Mouse (Mus musculus) hindbrain, embryonic 12.5 days (tissue): ENCODE results near the gene Csmd2. TPM values are rescaled to one million over a fixed set of nuclear protein-coding genes. Genes with fewer than 3 reads are reported as not detected.

ENCODE experiments used
- ATAC-seq: fragments of 200-750 bp; cut with Nextera tagmentation; 2 replicates; pipeline ENCODE4 v1.8.0; 2017; ENCODE audit warnings: moderate TSS enrichment; ENCODE audit not compliant: low FRiP score
- H3K27ac ChIP-seq: fragments of 300-500 bp; sonication (generic); 2 replicates; pipeline ENCODE4 v1.5.1; 2016; ENCODE audit warnings: mild to moderate bottlenecking
- H3K27me3 ChIP-seq: fragments of 300-500 bp; sonication (generic); 2 replicates; pipeline ENCODE4 v1.6.1; 2016; ENCODE audit warnings: mild to moderate bottlenecking
- H3K36me3 ChIP-seq: fragments of 300-500 bp; sonication (generic); 2 replicates; pipeline ENCODE4 v1.6.1; 2016; ENCODE audit warnings: mild to moderate bottlenecking
- H3K4me1 ChIP-seq: fragments of 300-500 bp; sonication (generic); 2 replicates; pipeline ENCODE4 v1.6.1; 2016
- H3K4me2 ChIP-seq: fragments of 300-500 bp; sonication (generic); replicated peaks from 2 replicates; pipeline ENCODE4 v1.6.1; 2016; ENCODE audit warnings: mild to moderate bottlenecking
- H3K4me3 ChIP-seq: fragments of 300-500 bp; sonication (generic); 2 replicates; pipeline ENCODE4 v1.5.1; 2016; ENCODE audit warnings: mild to moderate bottlenecking
- H3K9ac ChIP-seq: fragments of 300-500 bp; sonication (generic); 2 replicates; pipeline ENCODE4 v1.6.1; 2016; ENCODE audit warnings: mild to moderate bottlenecking, moderate library complexity
- H3K9me3 ChIP-seq: fragments of 300-500 bp; sonication (generic); replicated peaks from 2 replicates; pipeline ENCODE4 v1.6.1; 2016; ENCODE audit warnings: mild to moderate bottlenecking
- WGBS: fragments of 180-500 bp; shearing (Covaris S2); methylation state at CpG from one replicate; pipeline ENCODE4 v1.1.7; 2016; 5-methylcytosine and 5-hydroxymethylcytosine counted together
- polyA plus RNA-seq: library from polyadenylated mRNA; unstranded; fragments of >200 nt; fragmentation: Nextera tagmentation; extraction: Ambion mirVana; gene quantifications from 2 replicates; pipeline ENCODE4 v1.2.1, GENCODE M21; 2016

Gene Csmd2
- polyA plus RNA-seq, 1 experiment from 2014 or later: 5.4 TPM

- no peak overlapping the region for H3K27ac ChIP-seq
- H3K4me1 ChIP-seq: peaks cover 4% of the 10 kb centered on the region; the same call in 1 of the 2 replicates
- ATAC-seq: no peak
- no peaks in the 10 kb centered on the region for H3K36me3 ChIP-seq
- H3K4me3 ChIP-seq: no peak overlapping the region
- H3K9me3 ChIP-seq: peaks cover 11% of the 10 kb centered on the region
- no peak overlapping the region for H3K4me2 ChIP-seq
- WGBS: 81% methylated on average over 6 of the region's 6 CpGs
- no peak overlapping the region for H3K9ac ChIP-seq
- no peaks in the 10 kb centered on the region for H3K27me3 ChIP-seq
Measured at GRCm38 (mm10) chr4:128128546-128128945, 140.9 kb downstream of the Csmd2 start.

GRCm38 (mm10) chr4:128130611-128131142, 143.0 kb downstream of the Csmd2 start:
- Histone ChIP-seq H3K9ac (no peak overlapping the region), H3K36me3 (no peaks in the 10 kb centered on the region), H3K9me3 (peaks cover 4% of the 10 kb centered on the region), H3K27ac (no peak overlapping the region), H3K4me3 (no peak overlapping the region), H3K4me1 (peaks cover 10% of the 10 kb centered on the region; the same call in 1 of the 2 replicates), H3K4me2 (no peak overlapping the region), H3K27me3 (no peaks in the 10 kb centered on the region)
- WGBS: 44% methylated on average over 4 of the region's 4 CpGs
- ATAC-seq: no peak

GRCm38 (mm10) chr4:128131666-128132065, 144.0 kb downstream of the Csmd2 start:
- Histone ChIP-seq H3K27ac (no peak overlapping the region), H3K4me3 (no peak overlapping the region), H3K36me3 (no peaks in the 10 kb centered on the region), H3K4me2 (no peak overlapping the region), H3K9ac (no peak overlapping the region), H3K9me3 (peaks cover 4% of the 10 kb centered on the region), H3K4me1 (peaks cover 10% of the 10 kb centered on the region; the same call in 1 of the 2 replicates), H3K27me3 (no peaks in the 10 kb centered on the region)
- 90% methylated on average over 4 of the region's 4 CpGs for WGBS
- no peak for ATAC-seq

- no peak overlapping the region for H3K4me2 ChIP-seq
- no peaks in the 10 kb centered on the region for H3K36me3 ChIP-seq
- no peak for ATAC-seq
- H3K4me3 ChIP-seq: no peak overlapping the region
- no peak overlapping the region for H3K9ac ChIP-seq
- WGBS: 65% methylated on average over 11 of the region's 11 CpGs
- H3K9me3 ChIP-seq: peaks cover 4% of the 10 kb centered on the region
- H3K27me3 ChIP-seq: no peaks in the 10 kb centered on the region
- H3K27ac ChIP-seq: no peak overlapping the region
- peaks cover 10% of the 10 kb centered on the region; the same call in 1 of the 2 replicates for H3K4me1 ChIP-seq
Measured at GRCm38 (mm10) chr4:128132876-128133646, 145.4 kb downstream of the Csmd2 start.

GRCm38 (mm10) chr4:128134348-128134994, 146.8 kb downstream of the Csmd2 start:
- no peak overlapping the region for H3K9ac ChIP-seq
- H3K27me3 ChIP-seq: no peaks in the 10 kb centered on the region
- peak overlapping the region; percentile 44; the same call in 1 of the 2 replicates for H3K27ac ChIP-seq
- WGBS: 77% methylated on average over 11 of the region's 11 CpGs
- ATAC-seq: no peak
- H3K36me3 ChIP-seq: no peaks in the 10 kb centered on the region
- H3K4me1 ChIP-seq: peaks cover 10% of the 10 kb centered on the region; the same call in 1 of the 2 replicates
- no peak overlapping the region for H3K4me2 ChIP-seq
- H3K4me3 ChIP-seq: no peak overlapping the region
- H3K9me3 ChIP-seq: peaks cover 4% of the 10 kb centered on the region

GRCm38 (mm10) chr4:128135014-128135622, 147.5 kb downstream of the Csmd2 start:
- no peak overlapping the region for H3K9ac ChIP-seq
- H3K4me1 ChIP-seq: peaks cover 10% of the 10 kb centered on the region; the same call in 1 of the 2 replicates
- no peak for ATAC-seq
- H3K9me3 ChIP-seq: peaks cover 4% of the 10 kb centered on the region
- H3K36me3 ChIP-seq: no peaks in the 10 kb centered on the region
- 79% methylated on average over 12 of the region's 12 CpGs for WGBS
- no peaks in the 10 kb centered on the region for H3K27me3 ChIP-seq
- H3K4me3 ChIP-seq: no peak overlapping the region
- no peak overlapping the region for H3K4me2 ChIP-seq
- 0 out of 2 replicates have a peak overlapping the region, but pooled peaks have one; percentile 44 for H3K27ac ChIP-seq

GRCm38 (mm10) chr4:128139991-128140390, 152.3 kb downstream of the Csmd2 start:
- no peaks in the 10 kb centered on the region for H3K27me3 ChIP-seq
- no peak overlapping the region for H3K27ac ChIP-seq
- H3K4me3 ChIP-seq: no peak overlapping the region
- no peak overlapping the region for H3K9ac ChIP-seq
- ATAC-seq: no peak
- H3K4me1 ChIP-seq: peaks cover 14% of the 10 kb centered on the region
- no peaks in the 10 kb centered on the region; the same call in 1 of the 2 replicates for H3K9me3 ChIP-seq
- no peaks in the 10 kb centered on the region for H3K36me3 ChIP-seq
- H3K4me2 ChIP-seq: no peak overlapping the region
- 79% methylated on average over 2 of the region's 2 CpGs for WGBS

GRCm38 (mm10) chr4:128141161-128142101, 153.8 kb downstream of the Csmd2 start:
- no peak overlapping the region for H3K4me2 ChIP-seq
- no peak overlapping the region for H3K4me3 ChIP-seq
- no peaks in the 10 kb centered on the region for H3K27me3 ChIP-seq
- peaks cover 13% of the 10 kb centered on the region for H3K4me1 ChIP-seq
- no peaks in the 10 kb centered on the region for H3K9me3 ChIP-seq
- ATAC-seq: no peak
- no peak overlapping the region for H3K9ac ChIP-seq
- H3K27ac ChIP-seq: no peak overlapping the region
- H3K36me3 ChIP-seq: no peaks in the 10 kb centered on the region
- 53% methylated on average over 10 of the region's 10 CpGs for WGBS

GRCm38 (mm10) chr4:128142279-128142678, 154.6 kb downstream of the Csmd2 start:
- H3K4me3 ChIP-seq: no peak overlapping the region
- no peak overlapping the region for H3K4me2 ChIP-seq
- 79% methylated on average over 3 of the region's 3 CpGs for WGBS
- ATAC-seq: no peak
- H3K27ac ChIP-seq: no peak overlapping the region
- no peaks in the 10 kb centered on the region for H3K9me3 ChIP-seq
- H3K9ac ChIP-seq: no peak overlapping the region
- no peaks in the 10 kb centered on the region for H3K36me3 ChIP-seq
- H3K27me3 ChIP-seq: no peaks in the 10 kb centered on the region
- H3K4me1 ChIP-seq: peaks cover 13% of the 10 kb centered on the region

GRCm38 (mm10) chr4:128143147-128143546, 155.5 kb downstream of the Csmd2 start:
- H3K4me3 ChIP-seq: no peak overlapping the region
- no peak for ATAC-seq
- peaks cover 13% of the 10 kb centered on the region for H3K4me1 ChIP-seq
- H3K36me3 ChIP-seq: no peaks in the 10 kb centered on the region
- 92% methylated on average over 3 of the region's 3 CpGs for WGBS
- no peaks in the 10 kb centered on the region for H3K9me3 ChIP-seq
- H3K27ac ChIP-seq: no peak overlapping the region
- no peaks in the 10 kb centered on the region for H3K27me3 ChIP-seq
- H3K9ac ChIP-seq: no peak overlapping the region
- no peak overlapping the region for H3K4me2 ChIP-seq

GRCm38 (mm10) chr4:128149524-128149923, 161.9 kb downstream of the Csmd2 start:
- no peaks in the 10 kb centered on the region for H3K27me3 ChIP-seq
- H3K36me3 ChIP-seq: no peaks in the 10 kb centered on the region
- 0 out of 2 replicates have a peak, but pooled peaks cover 2% of the 10 kb centered on the region for H3K4me1 ChIP-seq
- no peak overlapping the region for H3K4me2 ChIP-seq
- no peak overlapping the region for H3K9ac ChIP-seq
- no peaks in the 10 kb centered on the region for H3K9me3 ChIP-seq
- WGBS: 93% methylated on average over 4 of the region's 4 CpGs
- ATAC-seq: no peak
- H3K4me3 ChIP-seq: no peak overlapping the region
- H3K27ac ChIP-seq: no peak overlapping the region
